Mouse (Mus musculus) MEL-GATA-1-ER (cell line): Measurements from ENCODE around the gene Cpb2.

ENCODE experiments used
- DNase-seq: peaks from one replicate; pipeline ENCODE4 v3.0.0-alpha.2; 2012; ENCODE audit warnings: low read depth; ENCODE audit errors: extremely low read depth

Cpb2 gene

DNA sequence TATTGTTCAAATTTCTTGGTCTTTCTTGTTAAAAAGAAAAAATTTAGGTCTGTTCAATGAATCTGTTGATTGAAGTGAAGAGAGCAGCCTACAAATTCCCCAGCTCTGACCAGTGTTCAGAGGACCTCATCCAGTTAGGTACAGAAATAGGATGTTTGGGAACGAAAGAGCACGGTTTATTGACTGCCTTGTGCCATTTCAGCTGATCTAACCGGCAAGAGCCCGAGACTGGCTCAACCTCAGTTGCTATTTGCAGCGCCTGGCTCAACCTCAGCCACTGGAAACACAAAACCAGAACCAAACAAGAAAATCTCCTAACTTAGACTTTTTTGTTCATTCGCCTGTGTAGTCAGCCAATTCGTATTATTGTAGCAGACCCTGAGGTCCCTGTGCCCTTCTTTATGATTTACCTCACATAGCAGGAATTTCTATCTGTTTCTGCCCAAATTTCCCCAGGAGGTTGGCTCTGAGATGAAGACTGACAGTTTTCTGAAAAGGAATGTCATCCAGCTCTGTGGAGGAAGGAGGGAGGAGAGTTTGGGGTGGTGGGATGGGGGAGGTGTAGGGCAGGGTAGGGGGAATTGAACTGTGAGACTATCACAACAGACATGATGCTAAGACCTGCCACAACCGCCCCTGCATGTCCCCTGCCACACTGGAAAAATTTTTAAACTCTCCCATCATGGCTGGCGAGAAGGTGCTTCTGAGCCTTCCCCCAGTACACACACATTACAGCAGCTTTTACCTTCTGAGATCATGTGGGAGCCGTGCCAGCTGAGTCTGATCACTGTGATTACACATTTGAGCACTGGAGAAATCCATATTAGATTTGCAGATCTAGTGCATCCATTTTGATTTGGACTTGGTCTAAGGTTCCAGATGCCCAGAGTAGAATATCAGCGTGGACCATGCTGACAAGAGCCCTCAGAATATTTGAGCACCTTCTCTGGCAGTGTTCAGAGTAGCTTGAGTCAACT is 4.2 kb downstream of the Cpb2 start:
- DNase-seq = no peak

DNA sequence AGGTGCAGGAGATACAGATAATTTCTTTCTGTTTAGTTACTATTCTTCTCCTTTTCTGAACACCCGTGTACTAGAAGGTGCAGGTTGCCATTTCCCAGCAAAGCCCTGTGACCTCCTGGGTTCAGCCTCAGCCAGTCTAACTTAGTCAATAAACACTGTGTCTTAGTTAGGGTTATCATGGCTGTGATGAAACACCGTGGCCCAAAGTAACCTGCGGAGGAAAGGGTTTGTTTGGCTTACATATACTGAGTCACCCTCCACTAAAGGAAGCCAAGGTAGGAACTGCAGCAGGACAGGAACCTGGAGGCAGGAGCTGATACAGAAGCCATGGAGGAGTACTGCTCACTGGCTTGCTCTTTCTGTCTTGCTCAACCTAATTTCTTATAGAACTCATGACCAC is 8.3 kb downstream of the Cpb2 start:
- DNase-seq = no peak

DNA sequence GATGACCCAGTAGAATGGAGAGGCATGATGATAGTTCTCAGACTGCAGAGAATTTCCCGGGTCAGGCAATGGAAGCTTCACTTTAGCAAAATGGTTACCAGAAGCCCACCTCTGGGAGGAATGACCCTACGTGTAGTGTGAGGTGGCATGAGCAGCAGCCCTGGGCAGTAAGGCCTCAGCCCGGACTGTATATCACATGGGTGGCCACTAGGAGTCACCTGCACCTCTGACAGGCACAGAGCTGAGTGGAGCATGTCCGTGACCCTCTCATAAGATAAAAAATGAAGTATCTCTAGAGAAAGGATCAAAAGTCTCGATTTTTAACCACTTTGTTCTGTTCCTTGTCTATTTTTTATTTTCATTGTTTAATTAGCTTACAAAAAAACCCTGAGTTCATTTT is 14.4 kb downstream of the Cpb2 start:
- no peak for DNase-seq

DNA sequence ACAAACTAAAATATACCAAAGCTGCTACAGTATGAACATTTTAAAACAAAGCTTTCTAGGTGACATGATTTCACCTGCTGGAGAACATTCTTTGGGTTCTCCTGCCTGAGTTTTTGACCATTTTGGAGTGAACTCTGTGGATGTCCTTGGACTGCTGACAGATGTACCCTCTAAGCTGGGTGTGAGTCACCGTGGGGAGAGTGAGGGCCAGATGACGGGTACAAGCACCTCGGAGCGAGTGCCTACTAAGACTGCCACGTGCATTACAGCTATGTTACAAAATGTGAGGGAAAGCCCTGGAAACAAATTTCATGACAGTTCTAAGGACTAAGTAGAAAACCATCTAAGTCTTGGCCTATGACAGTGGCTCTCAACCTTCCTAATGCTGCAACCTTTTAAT is 27.4 kb downstream of the Cpb2 start:
- DNase-seq = no peak

DNA sequence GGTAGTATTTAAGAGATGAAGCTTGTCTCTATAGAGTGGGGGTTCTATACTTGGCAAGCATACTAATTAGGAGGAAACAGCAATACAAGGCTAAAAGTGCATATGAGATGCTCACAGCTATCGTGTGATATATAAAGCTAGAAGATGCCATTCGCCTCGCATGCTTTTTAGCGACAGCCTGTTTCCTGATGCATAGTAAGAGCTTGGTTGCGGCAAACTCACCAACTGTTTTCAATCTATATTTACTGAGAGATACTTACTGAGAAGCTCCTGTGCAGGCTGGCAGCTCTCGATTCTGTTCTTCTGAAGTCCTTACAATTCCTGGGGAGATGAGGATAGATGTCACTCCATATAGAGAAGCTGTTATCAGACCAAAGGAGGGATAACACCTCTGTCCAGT is 37.6 kb downstream of the Cpb2 start:
- DNase-seq = no peak

DNA sequence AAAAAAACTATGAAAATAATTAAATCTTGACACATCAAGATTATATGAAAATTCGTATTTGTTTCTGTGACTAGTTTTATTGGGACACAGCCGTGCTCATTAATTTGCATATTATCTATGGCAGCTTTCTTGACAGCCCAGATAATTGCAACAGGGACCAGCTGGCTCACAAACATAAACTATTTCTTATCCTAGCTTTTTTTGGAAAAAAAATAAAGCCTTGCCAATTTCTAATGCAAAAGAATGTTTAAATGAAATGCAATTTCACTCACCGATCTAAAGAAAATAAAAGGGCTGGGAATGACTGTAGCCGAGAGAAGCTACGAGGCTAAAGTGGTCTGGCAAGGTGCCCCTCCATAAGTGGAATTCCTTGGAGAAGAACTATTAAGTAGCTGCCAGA is 38.3 kb downstream of the Cpb2 start:
- no peak for DNase-seq

DNA sequence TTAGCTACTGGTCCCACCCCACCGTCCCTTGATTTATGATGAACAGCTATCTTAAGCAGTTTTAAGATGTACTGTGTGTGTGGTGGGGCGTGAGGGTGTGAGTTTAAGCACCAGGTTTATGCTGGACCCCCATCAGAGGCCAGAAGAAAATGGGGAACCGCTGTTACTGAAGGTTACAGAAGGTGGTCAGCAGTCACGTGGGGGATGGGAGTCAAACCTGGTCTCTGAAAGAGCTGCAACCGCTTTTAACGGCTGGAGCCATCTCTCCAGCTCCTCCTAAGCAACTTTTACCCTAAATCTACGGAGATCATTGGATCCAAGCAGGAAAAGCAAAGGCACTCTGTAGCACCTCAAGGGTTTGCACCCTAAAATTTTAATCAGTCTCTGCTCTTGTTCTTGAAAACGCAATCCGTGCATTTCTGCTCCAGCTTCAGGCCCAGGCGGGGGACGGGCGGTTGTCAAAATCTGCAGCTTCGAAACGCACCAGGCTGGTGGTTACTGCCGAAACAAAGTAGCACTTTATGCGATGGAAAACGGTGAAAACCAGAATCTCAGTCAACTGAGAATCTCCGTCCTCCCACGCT is 41.6 kb downstream of the Cpb2 start:
- peak; percentile 6 for DNase-seq

DNA sequence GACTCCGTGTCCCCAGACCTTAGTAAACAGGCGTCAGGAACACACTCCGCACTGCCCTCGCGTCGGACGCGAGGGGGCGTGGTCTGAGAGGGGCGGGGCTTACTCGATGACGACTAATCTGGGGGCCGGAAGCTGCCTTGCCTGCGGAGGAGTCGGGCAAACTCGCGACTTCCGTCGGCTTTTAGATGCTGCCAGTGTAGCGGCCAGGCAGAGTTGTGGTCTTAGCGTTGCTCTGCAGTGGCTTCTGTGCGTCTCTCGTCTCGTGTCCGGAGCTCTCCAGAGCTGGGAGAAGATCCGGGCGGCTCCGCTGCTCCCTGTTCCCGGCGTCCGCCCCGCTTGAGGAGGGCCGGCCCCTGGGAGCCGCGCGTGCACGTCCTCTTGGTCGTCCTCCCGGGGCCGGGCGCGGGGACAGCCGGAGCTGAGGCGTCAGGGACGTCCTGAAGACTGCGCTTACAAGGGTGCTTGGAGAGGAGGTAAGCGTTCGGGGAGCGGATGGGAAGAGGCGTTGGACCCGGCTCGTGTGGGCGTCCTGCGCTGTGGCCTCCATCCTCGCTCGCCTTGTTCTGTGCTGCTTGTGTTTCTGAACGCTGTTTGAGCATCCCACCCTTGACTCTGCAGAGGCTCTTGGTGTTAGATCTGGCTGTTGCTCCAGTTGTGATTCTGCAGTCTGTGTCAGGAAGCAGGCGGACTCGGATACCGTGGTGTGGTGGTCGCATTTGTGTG is 42.3 kb downstream of the Cpb2 start, which contains the start of gene Zc3h13:
Gene Zc3h13, plus strand, starts transcription at position 181 of the 723 bp plus-strand sequence.
- peak; percentile 80 for DNase-seq

DNA sequence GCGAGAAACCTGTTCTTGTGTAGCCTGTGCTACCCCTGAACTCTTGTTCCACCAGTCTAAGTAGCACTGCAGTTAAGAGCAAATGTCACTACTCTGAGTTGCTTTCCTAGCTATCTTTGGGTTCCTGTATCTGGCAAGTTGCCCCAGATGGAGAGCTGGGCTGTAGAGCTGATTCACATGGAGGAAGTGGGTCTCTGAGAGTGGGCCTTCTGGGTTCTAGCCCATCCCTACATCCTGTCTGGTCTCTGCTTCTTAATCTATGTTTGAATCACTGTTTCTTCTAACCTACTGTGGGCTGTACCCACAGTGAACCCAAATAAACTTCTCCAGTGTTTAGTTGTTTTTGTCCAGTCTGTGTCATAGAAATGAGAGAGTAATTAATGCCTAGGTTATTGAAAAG is 59.0 kb downstream of the Cpb2 start:
- peak; percentile 25 for DNase-seq

DNA sequence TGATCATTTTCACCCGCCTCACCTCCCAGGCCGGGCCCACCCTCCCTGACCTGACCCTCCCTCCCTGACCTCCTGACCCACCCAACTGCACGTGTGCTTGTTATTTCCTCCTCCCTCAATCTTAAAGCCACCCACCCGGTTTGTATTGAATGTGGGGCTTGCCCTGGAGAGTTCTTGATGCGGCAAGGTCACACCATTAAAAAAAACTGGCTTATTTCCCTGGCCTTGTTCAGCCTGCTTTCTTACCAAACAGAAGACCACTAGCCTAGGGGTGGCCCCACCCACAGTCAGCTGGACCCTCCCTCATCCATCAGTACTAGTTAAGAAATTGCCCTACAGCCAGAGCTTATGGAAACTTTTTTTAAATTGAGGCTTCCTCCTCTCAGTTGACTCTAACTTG is 61.7 kb downstream of the Cpb2 start:
- DNase-seq = no peak

DNA sequence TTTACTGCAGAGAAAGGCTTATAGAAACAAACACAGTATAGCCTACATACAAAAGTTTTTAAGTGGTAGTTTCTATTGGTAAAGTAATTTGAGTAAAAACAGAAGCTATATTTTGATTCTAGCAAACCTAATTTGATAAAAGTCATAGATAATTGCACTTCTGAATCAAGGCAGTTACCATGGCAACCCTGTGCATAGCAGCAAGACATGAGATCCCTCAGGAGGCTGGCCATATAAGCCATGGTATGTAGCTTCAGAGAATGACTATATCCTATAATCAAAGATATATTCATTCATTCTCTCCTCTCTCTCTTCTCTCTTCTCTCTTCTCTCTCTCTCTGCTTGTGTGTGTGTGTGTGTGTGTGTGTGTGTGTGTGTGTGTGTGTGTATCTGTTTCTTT is 65.8 kb downstream of the Cpb2 start:
- no peak for DNase-seq

DNA sequence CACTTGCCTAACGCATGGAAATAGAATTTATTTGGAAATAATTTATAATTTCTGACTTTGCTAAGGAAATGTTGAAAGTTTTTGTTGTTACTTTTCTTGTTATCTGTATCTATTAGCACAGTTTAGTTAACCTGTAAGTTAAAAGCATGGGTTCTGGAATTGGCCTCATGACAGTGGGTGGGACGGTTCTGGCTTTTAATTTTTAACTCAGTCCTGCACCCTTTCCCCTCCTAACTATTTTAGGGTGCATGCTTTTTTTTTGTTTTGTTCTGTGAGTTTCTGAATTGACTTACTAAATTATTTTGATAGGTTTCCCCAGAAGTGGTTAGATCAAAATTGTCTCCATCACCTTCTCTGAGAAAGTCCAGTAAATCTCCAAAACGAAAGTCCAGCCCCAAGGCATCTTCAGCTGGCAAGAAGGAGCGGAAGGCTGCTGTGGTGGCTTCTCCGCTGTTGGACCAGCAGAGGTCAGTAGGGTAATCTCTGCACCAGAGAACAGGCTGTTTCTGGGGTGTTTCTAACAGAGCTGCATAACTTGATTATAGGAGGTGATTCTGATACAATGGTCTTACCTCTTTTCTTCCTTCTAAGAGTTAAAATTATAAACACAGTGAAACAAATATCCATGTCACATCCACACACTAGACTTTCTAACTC is 67.4 kb downstream of the Cpb2 start:
- DNase-seq = no peak

DNA sequence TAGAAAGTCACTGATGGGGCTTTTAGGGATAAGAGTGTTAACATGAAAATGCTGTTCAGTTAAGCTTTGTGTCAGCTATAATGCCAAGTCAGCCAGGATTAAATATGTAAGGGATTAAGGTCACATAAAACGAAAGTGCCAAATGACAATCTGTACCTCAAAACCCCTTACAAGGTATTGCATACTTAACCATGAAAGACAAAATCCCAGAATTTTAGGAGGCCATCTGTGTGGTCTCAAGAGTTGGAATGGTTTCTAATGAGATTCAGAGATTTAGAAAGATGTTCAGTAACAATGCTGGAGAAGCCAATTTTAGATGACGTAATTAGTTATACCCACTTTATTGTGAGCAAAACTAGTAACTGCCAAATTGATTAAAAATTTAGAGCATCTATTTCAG is 72.4 kb downstream of the Cpb2 start:
- DNase-seq = no peak

DNA sequence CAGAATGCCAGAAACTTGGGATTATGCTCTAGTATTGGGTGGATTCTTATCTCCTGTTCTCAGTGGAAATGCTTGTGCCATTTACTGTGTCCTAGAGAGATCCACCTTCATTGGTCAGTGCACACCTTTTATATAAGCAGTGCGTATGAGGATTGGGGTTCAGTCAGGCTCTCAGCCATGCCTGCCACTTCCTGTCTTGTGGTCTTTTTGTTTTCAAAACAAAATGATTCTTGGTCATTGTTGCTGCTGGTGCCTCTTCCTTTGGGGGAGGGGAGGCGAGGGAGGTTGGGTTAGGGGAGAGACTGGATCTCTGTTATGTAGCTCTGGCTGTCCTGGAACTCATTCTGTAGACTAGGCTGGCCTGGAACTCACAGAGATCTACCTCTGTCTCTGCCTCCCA is 76.6 kb downstream of the Cpb2 start:
- DNase-seq = no peak

DNA sequence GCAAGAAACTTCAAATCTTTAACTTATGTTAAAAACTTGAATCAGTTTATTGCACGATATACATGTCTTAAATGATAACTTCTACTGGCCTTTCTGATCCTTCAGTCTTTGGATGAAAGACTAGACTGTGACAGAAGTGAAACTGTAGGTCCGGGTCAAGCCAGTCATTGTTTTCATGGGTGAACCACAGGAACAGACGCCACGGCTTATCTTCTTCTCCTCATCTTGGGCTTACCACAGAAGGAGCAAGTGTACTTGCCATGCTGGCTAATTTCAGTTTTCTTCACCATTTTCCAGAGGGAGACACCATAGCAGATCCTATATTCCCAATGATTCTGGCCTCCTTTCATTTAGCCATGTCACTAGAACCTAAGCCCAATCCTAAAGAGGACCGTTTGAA is 78.2 kb downstream of the Cpb2 start:
- no peak for DNase-seq

DNA sequence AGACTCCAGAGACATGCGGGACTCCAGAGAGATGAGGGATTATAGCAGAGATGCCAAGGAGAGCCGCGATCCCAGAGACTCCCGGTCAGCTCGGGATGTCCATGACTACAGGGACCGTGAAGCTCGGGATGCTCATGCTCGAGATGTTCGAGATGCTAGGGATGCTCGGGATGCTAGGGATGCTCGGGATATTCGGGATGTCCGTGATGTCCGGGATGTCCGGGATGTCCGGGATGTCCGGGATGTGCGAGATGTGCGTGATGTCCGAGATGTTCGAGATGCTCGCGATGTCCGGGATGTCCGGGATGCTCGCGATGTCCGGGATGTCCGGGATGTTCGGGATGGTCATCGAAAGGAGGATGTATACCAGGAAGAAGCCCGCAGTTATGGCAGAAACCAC is 81.3 kb downstream of the Cpb2 start:
- no peak for DNase-seq

DNA sequence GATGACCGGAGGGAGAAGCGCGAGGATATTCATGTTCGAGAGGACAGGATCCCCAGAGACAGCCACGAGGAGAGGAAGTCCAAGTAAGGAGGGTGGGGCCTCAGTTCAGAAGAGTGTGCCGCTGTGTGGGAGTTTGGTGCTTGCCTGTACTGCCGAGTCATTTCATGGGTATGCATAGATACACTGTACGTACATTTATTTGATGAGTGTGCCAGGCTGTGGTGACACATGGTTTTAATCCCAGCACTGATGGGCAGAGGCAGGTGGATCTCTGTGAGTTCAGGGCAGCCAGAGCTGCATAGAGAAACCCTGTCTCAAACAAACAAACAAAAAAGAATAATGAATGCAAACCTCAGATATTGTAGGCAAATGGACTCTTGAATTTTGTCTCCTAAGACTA is 86.0 kb downstream of the Cpb2 start:
- no peak for DNase-seq

DNA sequence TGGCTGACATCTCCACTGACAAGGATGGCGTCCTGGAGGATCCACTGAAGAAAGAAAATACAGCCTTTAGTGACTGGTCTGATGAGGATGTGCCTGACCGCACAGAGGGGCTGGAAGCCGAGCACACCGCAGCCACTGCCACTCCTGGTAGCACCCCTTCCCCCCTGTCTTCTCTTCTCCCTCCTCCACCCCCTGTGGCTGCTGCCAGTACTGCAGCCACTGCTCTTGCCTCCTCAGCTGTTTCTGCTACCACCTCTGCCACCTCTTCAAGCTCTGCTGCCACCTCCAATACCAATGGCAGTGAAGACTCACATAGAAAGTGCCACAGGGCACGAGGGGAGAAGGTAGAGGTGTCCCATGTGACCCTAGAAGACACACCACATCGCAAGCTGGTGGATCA is 88.5 kb downstream of the Cpb2 start:
- DNase-seq = no peak
